Mouse (Mus musculus): ENCODE results near the gene Tradd. TPM values are rescaled to one million over a fixed set of nuclear protein-coding genes. Genes with fewer than 3 reads are reported as not detected.

The Tradd gene
- polyA plus RNA-seq, 1 experiment from 2014 or later, result 20.7 TPM

GRCm38 (mm10) chr8:105281821-105282220 lies 17.4 kb upstream of the Tradd start:
- Histone ChIP-seq H3K9me3 (ENCODE audit: control insufficient read depth, low read length) (no peaks in the 10 kb centered on the region), H3K27ac (ENCODE audit: low read depth, low read length) (no peak overlapping the region), H3K9ac (ENCODE audit: low read depth, low read length) (no peak overlapping the region), H3K4me1 (ENCODE audit: control insufficient read depth, insufficient read depth, low read depth, low read length) (peaks cover 23% of the 10 kb centered on the region), H3K4me3 (ENCODE audit: low read length) (no peak overlapping the region), H3K36me3 (ENCODE audit: control insufficient read depth, insufficient read depth, low read length) (peaks cover 21% of the 10 kb centered on the region), H3K4me2 (ENCODE audit: low read length) (no peak overlapping the region), H3K27me3 (replicated peaks; ENCODE audit: control insufficient read depth, insufficient read depth, low read length) (peaks cover 12% of the 10 kb centered on the region)
- 92% methylated on average over 12 of the region's 12 CpGs for WGBS
- ATAC-seq, result no peak

- no peak overlapping the region for H3K4me3 ChIP-seq (ENCODE audit: low read length)
- H3K9me3 ChIP-seq (ENCODE audit: control insufficient read depth, low read length), result no peaks in the 10 kb centered on the region
- no peak for ATAC-seq
- WGBS, result 79% methylated on average over 3 of the region's 3 CpGs
- peaks cover 21% of the 10 kb centered on the region for H3K36me3 ChIP-seq (ENCODE audit: control insufficient read depth, insufficient read depth, low read length)
- peaks cover 22% of the 10 kb centered on the region for H3K4me1 ChIP-seq (ENCODE audit: control insufficient read depth, insufficient read depth, low read depth, low read length)
- no peak overlapping the region for H3K4me2 ChIP-seq (ENCODE audit: low read length)
- H3K9ac ChIP-seq (ENCODE audit: low read depth, low read length), result no peak overlapping the region
- no peak overlapping the region for H3K27ac ChIP-seq (ENCODE audit: low read depth, low read length)
- peaks cover 14% of the 10 kb centered on the region for H3K27me3 ChIP-seq (replicated peaks; ENCODE audit: control insufficient read depth, insufficient read depth, low read length)
Measured at GRCm38 (mm10) chr8:105280567-105280966, 16.2 kb upstream of the Tradd start.

GRCm38 (mm10) chr8:105278911-105279334 lies 14.5 kb upstream of the Tradd start:
- H3K27me3 ChIP-seq (replicated peaks; ENCODE audit: control insufficient read depth, insufficient read depth, low read length), result peaks cover 25% of the 10 kb centered on the region
- 3% methylated on average over 28 of the region's 28 CpGs for WGBS

GRCm38 (mm10) chr8:105276292-105277120 lies 12.1 kb upstream of the Tradd start:
- 4% methylated on average over 24 of the region's 30 CpGs for WGBS
- Histone ChIP-seq H3K36me3 (ENCODE audit: control insufficient read depth, insufficient read depth, low read length) (peaks cover 4% of the 10 kb centered on the region), H3K4me3 (ENCODE audit: low read length) (peak overlapping the region; percentile 51), H3K27me3 (replicated peaks; ENCODE audit: control insufficient read depth, insufficient read depth, low read length) (peaks cover 46% of the 10 kb centered on the region), H3K4me1 (ENCODE audit: control insufficient read depth, insufficient read depth, low read depth, low read length) (peaks cover 22% of the 10 kb centered on the region), H3K4me2 (ENCODE audit: low read length) (peak overlapping the region; percentile 95), H3K9me3 (ENCODE audit: control insufficient read depth, low read length) (no peaks in the 10 kb centered on the region), H3K27ac (ENCODE audit: low read depth, low read length) (no peak overlapping the region), H3K9ac (ENCODE audit: low read depth, low read length) (peak overlapping the region; percentile 72)
- peak; percentile 61 for ATAC-seq

More at GRCm38 (mm10) chr8:105278911-105279334, 14.5 kb upstream of the Tradd start:
- no peak overlapping the region for H3K4me3 ChIP-seq (ENCODE audit: low read length)
- H3K4me2 ChIP-seq (ENCODE audit: low read length), result peak overlapping the region; percentile 47
- peak overlapping the region; percentile 1; the same call in 1 of the 2 replicates for H3K9ac ChIP-seq (ENCODE audit: low read depth, low read length)
- no peaks in the 10 kb centered on the region for H3K9me3 ChIP-seq (ENCODE audit: control insufficient read depth, low read length)
- H3K36me3 ChIP-seq (ENCODE audit: control insufficient read depth, insufficient read depth, low read length), result peaks cover 18% of the 10 kb centered on the region
- ATAC-seq, result peak; percentile 56
- no peak overlapping the region for H3K27ac ChIP-seq (ENCODE audit: low read depth, low read length)
- H3K4me1 ChIP-seq (ENCODE audit: control insufficient read depth, insufficient read depth, low read depth, low read length), result peaks cover 22% of the 10 kb centered on the region

- peak within 1 kb of the TSS; percentile 72 for H3K9ac ChIP-seq (ENCODE audit: low read depth, low read length)
- peaks cover 23% of the 10 kb centered on the region for H3K4me1 ChIP-seq (ENCODE audit: control insufficient read depth, insufficient read depth, low read depth, low read length)
- peak within 1 kb of the TSS; percentile 51 for H3K4me3 ChIP-seq (ENCODE audit: low read length)
- WGBS, result 5% methylated on average over 10 of the region's 10 CpGs
- no peaks in the 10 kb centered on the region for H3K9me3 ChIP-seq (ENCODE audit: control insufficient read depth, low read length)
- ATAC-seq, result 0 out of 2 replicates have a peak, but pooled peaks have one; percentile 0
- H3K36me3 ChIP-seq (ENCODE audit: control insufficient read depth, insufficient read depth, low read length), result peaks cover 4% of the 10 kb centered on the region; the same call in 1 of the 2 replicates
- no peak within 1 kb of the TSS for H3K27ac ChIP-seq (ENCODE audit: low read depth, low read length)
- H3K27me3 ChIP-seq (replicated peaks; ENCODE audit: control insufficient read depth, insufficient read depth, low read length), result peaks cover 52% of the 10 kb centered on the region
- H3K4me2 ChIP-seq (ENCODE audit: low read length), result peak within 1 kb of the TSS; percentile 95
Measured at GRCm38 (mm10) chr8:105275840-105276239, 11.4 kb upstream of the Tradd start, which contains the start of gene Nol3. Nol3 (plus strand) TSS chr8:105276140.

- Histone ChIP-seq H3K4me2 (ENCODE audit: low read length) (peak overlapping the region; percentile 95), H3K27me3 (replicated peaks; ENCODE audit: control insufficient read depth, insufficient read depth, low read length) (peaks cover 54% of the 10 kb centered on the region), H3K4me3 (ENCODE audit: low read length) (peak overlapping the region; percentile 51), H3K9ac (ENCODE audit: low read depth, low read length) (no peak overlapping the region; the same call in 1 of the 2 replicates), H3K27ac (ENCODE audit: low read depth, low read length) (no peak overlapping the region), H3K36me3 (ENCODE audit: control insufficient read depth, insufficient read depth, low read length) (peaks cover 4% of the 10 kb centered on the region; the same call in 1 of the 2 replicates), H3K9me3 (ENCODE audit: control insufficient read depth, low read length) (no peaks in the 10 kb centered on the region), H3K4me1 (ENCODE audit: control insufficient read depth, insufficient read depth, low read depth, low read length) (peaks cover 27% of the 10 kb centered on the region)
- ATAC-seq, result no peak
- 6% methylated on average over 11 of the region's 11 CpGs for WGBS
Measured at GRCm38 (mm10) chr8:105275387-105275786, 11.0 kb upstream of the Tradd start.

- peak overlapping the region; percentile 6 for H3K4me2 ChIP-seq (ENCODE audit: low read length)
- 2% methylated on average over 11 of the region's 11 CpGs for WGBS
- no peak overlapping the region; the same call in 1 of the 2 replicates for H3K9ac ChIP-seq (ENCODE audit: low read depth, low read length)
- H3K4me1 ChIP-seq (ENCODE audit: control insufficient read depth, insufficient read depth, low read depth, low read length), result peaks cover 33% of the 10 kb centered on the region
- H3K36me3 ChIP-seq (ENCODE audit: control insufficient read depth, insufficient read depth, low read length), result no peaks in the 10 kb centered on the region
- H3K9me3 ChIP-seq (ENCODE audit: control insufficient read depth, low read length), result no peaks in the 10 kb centered on the region; the same call in 1 of the 2 replicates
- no peak overlapping the region for H3K27ac ChIP-seq (ENCODE audit: low read depth, low read length)
- 0 out of 2 replicates have a peak overlapping the region, but pooled peaks have one; percentile 2 for H3K4me3 ChIP-seq (ENCODE audit: low read length)
- no peak for ATAC-seq
- H3K27me3 ChIP-seq (replicated peaks; ENCODE audit: control insufficient read depth, insufficient read depth, low read length), result peaks cover 69% of the 10 kb centered on the region
Measured at GRCm38 (mm10) chr8:105270916-105271186, 6.4 kb upstream of the Tradd start.

- H3K27ac ChIP-seq (ENCODE audit: low read depth, low read length), result no peak overlapping the region
- H3K4me3 ChIP-seq (ENCODE audit: low read length), result peak overlapping the region; percentile 56
- 2% methylated on average over 39 of the region's 39 CpGs for WGBS
- no peaks in the 10 kb centered on the region for H3K36me3 ChIP-seq (ENCODE audit: control insufficient read depth, insufficient read depth, low read length)
- peaks cover 72% of the 10 kb centered on the region for H3K27me3 ChIP-seq (replicated peaks; ENCODE audit: control insufficient read depth, insufficient read depth, low read length)
- peak overlapping the region; percentile 67 for H3K9ac ChIP-seq (ENCODE audit: low read depth, low read length)
- H3K4me1 ChIP-seq (ENCODE audit: control insufficient read depth, insufficient read depth, low read depth, low read length), result peaks cover 28% of the 10 kb centered on the region
- no peak for ATAC-seq
- peak overlapping the region; percentile 92 for H3K4me2 ChIP-seq (ENCODE audit: low read length)
- no peaks in the 10 kb centered on the region; the same call in 1 of the 2 replicates for H3K9me3 ChIP-seq (ENCODE audit: control insufficient read depth, low read length)
Measured at GRCm38 (mm10) chr8:105270101-105270915, 5.9 kb upstream of the Tradd start.
